Mouse (Mus musculus) embryonic facial prominence, embryonic 14.5 days (tissue): Measurements from ENCODE around the gene Fbxo11. TPM values are rescaled to one million over a fixed set of nuclear protein-coding genes. Genes with fewer than 3 reads are reported as not detected.
A peak's percentile ranks its signal among the peaks of the same experiment; 100 is the strongest.
"Not testable (repeated sequence)": the region's sequence is repeated elsewhere in the genome, so short reads cannot be mapped to it uniquely, and the experiment has no call there.

Source experiments
- ATAC-seq: fragments of 200-750 bp; cut with Nextera tagmentation; 2 replicates; pipeline ENCODE4 v1.8.0; 2017; ENCODE audit warnings: low read depth, moderate number of reproducible peaks, moderate TSS enrichment
- DNase-seq: peaks from one replicate; pipeline ENCODE4 v3.0.0-alpha.2; 2015; ENCODE audit warnings: low spot score
- H3K27ac ChIP-seq: fragments of 300-500 bp; sonication (generic); replicated peaks from 2 replicates; pipeline ENCODE4 v1.5.1; 2014; ENCODE audit warnings: low read depth, mild to moderate bottlenecking, low read length, moderate library complexity
- H3K27me3 ChIP-seq: fragments of 300-500 bp; sonication (generic); replicated peaks from 2 replicates; pipeline ENCODE4 v1.6.1; 2014; ENCODE audit warnings: low read length; ENCODE audit not compliant: control insufficient read depth, insufficient read depth
- H3K36me3 ChIP-seq: fragments of 300-500 bp; sonication (generic); 2 replicates; pipeline ENCODE4 v1.6.1; 2014; ENCODE audit warnings: low read length, mixed read lengths; ENCODE audit not compliant: control insufficient read depth, insufficient read depth
- H3K4me1 ChIP-seq: fragments of 300-500 bp; sonication (generic); 2 replicates; pipeline ENCODE4 v1.6.1; 2014; ENCODE audit warnings: antibody characterized with exemption, low read length; ENCODE audit not compliant: control insufficient read depth, insufficient read depth
- H3K4me2 ChIP-seq: fragments of 300-500 bp; sonication (generic); 2 replicates; pipeline ENCODE4 v1.6.1; 2014; ENCODE audit warnings: low read depth, mild to moderate bottlenecking, low read length, moderate library complexity, mixed read lengths
- H3K4me3 ChIP-seq: fragments of 300-500 bp; sonication (generic); 2 replicates; pipeline ENCODE4 v1.5.1; 2014; ENCODE audit warnings: low read depth, mild to moderate bottlenecking, low read length
- H3K9ac ChIP-seq: fragments of 300-500 bp; sonication (generic); 2 replicates; pipeline ENCODE4 v1.6.1; 2014; ENCODE audit warnings: low read depth, mild to moderate bottlenecking, low read length, moderate library complexity, mixed read lengths
- H3K9me3 ChIP-seq: fragments of 300-500 bp; sonication (generic); 2 replicates; pipeline ENCODE4 v1.6.1; 2016; ENCODE audit warnings: low read length; ENCODE audit not compliant: control insufficient read depth
- WGBS: fragments of 180-500 bp; shearing (Covaris S2); extraction: QIAGEN DNeasy Blood & Tissue Kit; methylation state at CpG from one replicate; pipeline ENCODE4 v1.1.7; 2014; 5-methylcytosine and 5-hydroxymethylcytosine counted together
- polyA plus RNA-seq: library from polyadenylated mRNA; unstranded; fragments of >200 nt; fragmentation: Nextera tagmentation; extraction: Ambion mirVana; gene quantifications from 2 replicates; pipeline ENCODE4 v1.2.1, GENCODE M21; 2014

Fbxo11 gene
- polyA plus RNA-seq, 1 experiment from 2014 or later, result 25.0 TPM

DNA sequence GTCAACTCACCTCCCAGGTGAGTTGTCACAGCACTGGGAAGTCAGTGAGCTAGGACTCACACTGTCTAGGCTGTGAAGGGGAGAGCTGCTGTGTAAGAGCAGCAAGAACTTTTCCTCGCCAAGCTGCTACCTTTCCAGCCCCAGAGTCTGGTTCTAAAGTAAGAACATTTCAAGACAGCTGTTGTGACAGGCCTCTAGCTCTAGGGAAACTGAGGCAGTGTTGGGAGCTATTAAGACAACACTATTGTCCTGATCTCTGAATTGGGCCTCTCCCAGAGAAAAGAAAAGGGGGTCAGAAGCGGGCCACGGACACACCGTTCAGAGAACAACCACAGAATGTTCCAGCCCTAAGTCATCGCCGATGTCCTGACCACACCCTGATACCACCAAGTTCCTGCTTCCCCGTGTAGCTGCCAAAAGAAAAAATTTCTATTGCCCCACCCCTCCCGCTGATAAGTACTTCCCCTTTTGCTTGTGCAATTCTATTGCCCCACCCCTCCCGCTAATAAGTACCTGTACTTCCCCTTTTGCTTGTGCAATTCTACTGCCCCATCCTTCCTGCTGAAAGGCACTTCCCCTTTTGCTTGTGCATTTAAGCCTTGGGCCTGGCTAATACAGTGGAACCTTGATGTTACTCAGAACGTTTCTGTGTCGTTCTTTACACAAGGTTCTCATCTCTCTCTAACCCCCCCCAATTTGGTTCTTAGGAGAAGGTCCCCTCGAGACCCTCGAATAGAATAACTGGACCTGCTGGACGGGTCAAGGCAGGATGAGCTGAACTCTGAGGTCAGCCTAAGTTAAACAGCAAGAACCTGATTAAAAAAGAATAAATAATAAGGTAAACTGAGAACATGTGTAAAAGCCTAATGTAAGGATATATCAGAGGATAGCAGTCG, 93.1 kb downstream of the Fbxo11 start:
- H3K4me3 ChIP-seq, H3K27me3 ChIP-seq, ATAC-seq, DNase-seq, H3K36me3 ChIP-seq, H3K4me2 ChIP-seq, H3K9ac ChIP-seq, H3K9me3 ChIP-seq, H3K27ac ChIP-seq: not testable (repeated sequence)
- 80% methylated on average over 15 of the region's 15 CpGs for WGBS
- peaks cover 15% of the 10 kb centered on the region for H3K4me1 ChIP-seq

DNA sequence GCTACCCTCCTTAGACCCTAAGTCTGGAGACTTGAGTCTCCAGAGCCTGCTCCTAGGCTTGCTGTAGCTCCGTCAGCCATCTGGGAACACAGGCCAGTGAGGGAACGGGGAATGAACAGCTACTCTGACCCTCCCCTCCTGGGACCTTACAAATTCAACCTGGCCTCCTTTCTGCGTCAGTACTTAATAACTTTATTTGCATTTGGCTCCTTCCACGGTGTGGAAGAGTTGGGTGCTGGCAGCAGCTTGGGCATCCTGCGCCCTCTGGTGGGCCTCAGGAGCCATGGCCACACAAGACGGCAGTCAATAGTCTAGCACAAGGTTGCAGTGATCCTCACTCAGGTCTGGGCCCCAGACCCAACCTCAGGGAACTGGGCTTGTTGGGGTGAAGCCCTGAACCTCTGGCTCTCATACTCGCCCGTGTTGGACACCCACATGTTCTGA, 96.6 kb downstream of the Fbxo11 start:
- H3K27ac ChIP-seq, H3K9me3 ChIP-seq, DNase-seq, H3K4me2 ChIP-seq, H3K9ac ChIP-seq, H3K4me3 ChIP-seq, H3K27me3 ChIP-seq, H3K36me3 ChIP-seq, H3K4me1 ChIP-seq: not testable (repeated sequence)
- 48% methylated on average over 5 of the region's 8 CpGs for WGBS
- ATAC-seq, result peak; percentile 77; the same call in 1 of the 2 replicates

DNA sequence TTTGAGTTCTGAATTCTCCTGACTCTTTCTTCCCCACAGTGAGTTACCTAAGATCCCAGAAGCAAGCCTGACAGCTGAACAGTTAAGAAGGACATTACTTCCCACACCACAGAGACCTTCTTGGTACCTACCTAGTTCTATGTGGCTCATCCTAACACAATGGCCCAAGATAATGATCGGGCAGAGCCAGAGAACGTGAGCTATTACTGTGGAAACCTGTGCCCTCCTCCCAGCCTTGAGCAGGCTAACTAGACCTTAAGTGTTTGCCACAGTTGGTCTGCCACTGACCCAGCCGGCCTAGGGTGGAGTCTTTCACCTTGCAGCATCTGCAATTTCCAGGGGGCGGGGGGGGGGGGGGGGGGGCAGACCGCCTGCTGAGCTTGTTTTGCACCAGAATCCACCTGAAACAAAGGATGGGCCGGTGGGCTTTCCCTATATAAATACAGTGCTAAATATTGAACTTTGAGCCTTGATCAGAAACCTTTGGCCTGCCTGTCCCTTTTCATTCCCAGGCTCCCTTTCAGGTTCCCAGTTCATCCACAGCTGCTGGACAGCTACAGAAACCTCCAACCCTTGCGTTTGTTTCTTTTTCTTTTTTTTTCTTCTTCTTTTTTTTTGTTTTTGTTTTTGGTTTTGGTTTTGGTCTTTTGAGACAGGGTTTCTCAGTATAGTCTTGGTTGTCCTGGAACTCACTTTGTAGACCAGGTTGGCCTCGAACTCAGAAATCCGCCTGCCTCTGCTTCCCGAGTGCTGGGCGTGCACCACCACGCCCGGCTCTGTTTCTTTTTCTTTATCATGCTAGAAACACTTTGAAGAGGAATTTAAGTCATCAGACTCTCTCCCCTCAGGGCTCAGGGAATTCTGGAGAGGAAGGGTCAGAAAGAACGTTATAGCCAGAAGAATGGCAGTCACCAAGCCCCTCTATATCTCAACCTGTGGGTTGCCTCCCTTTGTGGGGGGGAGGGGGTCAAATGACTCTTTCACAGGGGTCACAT, 101.7 kb downstream of the Fbxo11 start:
- Histone ChIP-seq H3K27me3 (no peaks in the 10 kb centered on the region), H3K27ac (no peak overlapping the region), H3K9me3 (no peaks in the 10 kb centered on the region), H3K4me1 (no peaks in the 10 kb centered on the region), H3K4me2 (no peak overlapping the region), H3K4me3 (no peak overlapping the region), H3K36me3 (no peaks in the 10 kb centered on the region), H3K9ac (no peak overlapping the region)
- DNase-seq (no peak), ATAC-seq (no peak)
- 88% methylated on average over 13 of the region's 14 CpGs for WGBS

DNA sequence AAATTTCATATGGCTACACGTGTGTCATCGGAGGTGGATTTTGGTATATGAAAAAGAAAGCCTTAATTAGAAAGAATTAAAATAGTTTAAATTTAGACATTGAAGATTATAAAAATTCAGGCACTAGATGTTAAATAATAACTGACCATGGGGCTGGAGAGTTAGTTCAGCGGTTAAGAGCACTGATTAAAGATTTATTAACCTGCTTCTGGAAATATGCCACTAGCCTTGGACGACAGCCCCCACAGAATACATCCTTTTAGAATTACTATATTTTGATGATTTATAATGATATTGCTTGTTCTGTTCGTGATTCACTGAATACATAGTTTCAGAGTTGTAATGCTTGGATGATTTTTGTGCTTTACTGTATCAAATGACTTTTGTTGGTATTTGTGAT, 105.2 kb downstream of the Fbxo11 start:
- not testable (repeated sequence) for H3K36me3 ChIP-seq, H3K27ac ChIP-seq, ATAC-seq, DNase-seq, H3K4me2 ChIP-seq, H3K9ac ChIP-seq, H3K9me3 ChIP-seq, H3K4me3 ChIP-seq, H3K4me1 ChIP-seq, H3K27me3 ChIP-seq
- 86% methylated on average over 5 of the region's 5 CpGs for WGBS

DNA sequence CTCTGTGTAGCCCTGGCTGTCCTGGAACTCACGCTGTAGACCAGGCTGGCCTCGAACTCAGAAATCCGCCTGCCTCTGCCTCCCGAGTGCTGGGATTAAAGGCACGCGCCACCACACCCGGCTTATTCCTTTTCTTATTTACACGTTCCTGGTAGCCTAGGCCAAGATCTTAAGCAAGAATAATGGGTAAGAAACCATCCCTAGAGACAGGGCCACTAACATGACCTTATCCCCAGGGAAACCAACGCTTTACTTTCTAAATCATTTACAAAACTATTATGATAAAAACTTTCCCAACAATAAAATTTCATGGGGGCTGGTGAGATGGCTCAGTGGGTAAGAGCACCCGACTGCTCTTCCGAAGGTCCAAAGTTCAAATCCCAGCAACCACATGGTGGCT, 105.7 kb downstream of the Fbxo11 start:
- ATAC-seq, H3K9ac ChIP-seq, H3K9me3 ChIP-seq, DNase-seq, H3K27ac ChIP-seq, H3K36me3 ChIP-seq, H3K4me2 ChIP-seq, H3K27me3 ChIP-seq, H3K4me1 ChIP-seq, H3K4me3 ChIP-seq: not testable (repeated sequence)
- 93% methylated on average over 11 of the region's 11 CpGs for WGBS

DNA sequence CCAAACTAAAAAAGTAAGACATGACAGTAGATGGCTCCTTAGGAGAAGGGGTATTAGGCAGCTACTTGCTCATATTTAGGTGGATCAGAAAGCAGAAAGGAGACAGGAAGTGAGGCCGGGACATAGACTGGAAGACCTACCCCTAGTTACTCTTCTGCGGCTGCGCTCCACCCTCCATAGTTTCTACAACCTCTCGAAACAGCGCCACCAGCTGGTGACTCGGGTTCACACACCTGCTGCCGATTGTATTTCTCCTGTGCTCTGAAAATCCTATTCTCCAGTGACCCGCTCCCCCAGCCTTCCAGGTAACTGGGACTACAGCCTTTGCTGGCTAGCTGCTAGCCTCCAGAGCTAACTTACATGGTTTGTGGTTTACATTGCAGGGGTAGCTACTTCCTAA, 106.8 kb downstream of the Fbxo11 start:
- DNase-seq (no peak), ATAC-seq (no peak)
- Histone ChIP-seq H3K9ac (no peak overlapping the region), H3K4me2 (no peak overlapping the region), H3K27ac (no peak overlapping the region), H3K27me3 (no peaks in the 10 kb centered on the region), H3K36me3 (no peaks in the 10 kb centered on the region), H3K4me1 (no peaks in the 10 kb centered on the region), H3K4me3 (no peak overlapping the region), H3K9me3 (no peaks in the 10 kb centered on the region)
- 61% methylated on average over 8 of the region's 8 CpGs for WGBS

DNA sequence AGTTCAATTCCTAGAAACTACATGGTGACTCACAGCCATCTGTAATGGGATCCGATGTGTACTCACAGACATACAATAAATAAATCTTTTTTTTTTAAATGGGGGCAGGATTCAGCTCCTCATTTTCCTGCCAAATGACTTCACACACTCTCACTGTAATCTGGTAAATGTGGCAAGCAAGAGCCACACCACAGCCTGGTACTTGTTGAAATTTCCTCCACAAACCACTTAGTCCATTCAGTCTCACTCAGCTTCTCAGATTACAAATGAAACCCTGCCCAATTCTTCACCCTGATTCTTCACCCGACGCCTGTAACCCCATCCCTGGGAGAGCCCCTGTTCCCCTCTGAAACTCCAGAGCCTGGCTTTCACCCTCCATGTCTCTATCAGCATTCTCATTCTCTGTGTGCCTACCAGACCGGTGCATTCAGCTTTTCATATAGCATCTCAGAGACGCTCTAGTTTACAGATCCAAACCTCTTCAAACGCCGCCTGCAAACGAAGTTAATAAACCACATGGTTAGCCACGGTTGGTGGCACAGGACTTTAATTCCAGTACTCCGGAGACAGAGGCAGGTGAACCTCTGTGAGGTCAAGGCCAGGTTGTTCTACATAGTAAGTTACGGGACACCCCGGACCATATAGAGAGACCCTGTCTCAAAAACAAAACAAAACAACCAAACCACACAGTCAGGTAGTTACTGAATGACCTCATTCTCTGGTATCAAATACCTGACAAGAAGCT, 107.8 kb downstream of the Fbxo11 start:
- Histone ChIP-seq H3K9me3 (no peaks in the 10 kb centered on the region), H3K27me3 (no peaks in the 10 kb centered on the region), H3K9ac (no peak overlapping the region), H3K27ac (no peak overlapping the region), H3K4me2 (no peak overlapping the region), H3K36me3 (no peaks in the 10 kb centered on the region), H3K4me1 (no peaks in the 10 kb centered on the region), H3K4me3 (no peak overlapping the region)
- DNase-seq (no peak), ATAC-seq (no peak)
- WGBS, result 68% methylated on average over 12 of the region's 12 CpGs

DNA sequence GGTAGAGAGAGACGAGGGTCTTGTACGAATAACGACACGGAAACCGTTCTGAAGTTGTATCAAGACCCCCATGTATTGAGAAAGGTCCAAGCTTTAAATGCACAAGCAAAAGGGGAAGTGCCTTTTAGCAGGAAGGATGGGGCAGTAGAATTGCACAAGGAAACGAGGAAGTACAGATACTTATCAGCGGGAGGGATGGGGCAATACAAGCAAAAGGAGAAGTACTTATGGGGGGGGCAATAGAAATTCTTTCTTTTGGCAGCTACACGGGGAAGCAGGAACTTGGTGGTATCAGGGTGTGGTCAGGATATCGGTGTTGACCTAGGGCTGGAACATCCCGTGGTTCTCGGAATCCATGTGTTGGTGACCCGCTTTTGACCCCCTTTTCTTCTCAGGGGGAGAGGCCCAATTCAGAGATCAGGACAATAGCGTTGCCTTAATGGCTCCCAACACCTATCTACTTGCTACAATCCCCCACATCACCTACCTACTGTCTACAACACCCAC, 110.4 kb downstream of the Fbxo11 start:
- not testable (repeated sequence) for ATAC-seq, H3K27me3 ChIP-seq, H3K36me3 ChIP-seq, DNase-seq, H3K27ac ChIP-seq, H3K4me1 ChIP-seq, H3K4me2 ChIP-seq, H3K9me3 ChIP-seq, H3K4me3 ChIP-seq, H3K9ac ChIP-seq
- 91% methylated on average over 12 of the region's 13 CpGs for WGBS
